Mouse (Mus musculus) stomach, postnatal 0 days (tissue): Measurements from ENCODE around the gene Mybpc2.

Experiments
- CTCF ChIP-seq: IDR thresholded peaks from 2 replicates; pipeline ENCODE4 v1.5.1; 2016; ENCODE audit warnings: antibody characterized with exemption, low read depth, mild to moderate bottlenecking, moderate library complexity
- EP300 ChIP-seq: optimal IDR thresholded peaks from 2 replicates; pipeline ENCODE3; 2016; ENCODE audit warnings: antibody characterized with exemption

DNA sequence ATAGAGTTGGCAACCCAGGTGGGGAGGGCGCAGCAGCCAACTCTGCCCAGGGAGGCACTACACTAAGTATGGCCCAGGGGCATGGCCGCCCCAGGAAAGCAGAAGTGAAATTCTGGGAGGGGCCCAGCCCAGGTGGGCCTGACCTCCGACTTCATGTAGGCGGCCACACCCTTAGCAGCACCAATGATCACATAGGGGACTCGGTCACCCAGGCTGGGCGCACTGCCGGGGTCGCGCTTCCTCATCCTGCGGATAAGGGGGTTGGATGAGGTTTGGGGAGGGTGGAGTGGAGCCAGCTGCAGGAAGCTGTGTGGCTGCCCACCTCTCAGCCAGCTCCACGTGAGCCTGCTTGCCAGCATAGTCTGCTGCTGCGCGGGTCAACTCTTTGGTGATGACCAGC lies 9.8 kb upstream of the Mybpc2 start:
- no peak for TF ChIP-seq CTCF
- TF ChIP-seq EP300, result no peak
